Mouse (Mus musculus): Measurements from ENCODE around the gene Matk. TPM values are rescaled to one million over a fixed set of nuclear protein-coding genes. Genes with fewer than 3 reads are reported as not detected.

Matk gene
- total RNA-seq, 1 experiment = 0.85 TPM

GRCm38 (mm10) chr10:81300352-81300907 is 47.7 kb downstream of the Matk start:
- DNase-seq (ENCODE audit: low read depth, low spot score) = no peak
- H3K36me3 ChIP-seq (ENCODE audit: control insufficient read depth, insufficient read depth, low read length, poor library complexity, severe bottlenecking) = peaks cover 2% of the 10 kb centered on the region; the same call in 1 of the 2 replicates
- no peak overlapping the region for H3K27ac ChIP-seq (ENCODE audit: insufficient read depth, low read depth, low read length, poor library complexity, severe bottlenecking)
- in situ Hi-C loops (cut with MboI; ENCODE audit: low sequenced_read_pairs in 2 of 2, unreplicated experiment in 2 of 2) = no loop called here
- H3K9me3 ChIP-seq (ENCODE audit: control insufficient read depth, insufficient read depth, low read depth, low read length) = no peaks in the 10 kb centered on the region
- H3K9ac ChIP-seq (ENCODE audit: insufficient read depth, low read depth, low read length, poor library complexity, severe bottlenecking) = no peak overlapping the region
- peaks cover 0 to 19% of the 10 kb centered on the region in 2 experiments; a peak in 1 of 4 replicates for H3K4me1 ChIP-seq (ENCODE audit: control insufficient read depth in 2 of 2, insufficient read depth in 2 of 2, low read length in 2 of 2, poor library complexity in 1 of 2)
- H3K4me3 ChIP-seq (ENCODE audit: insufficient read depth in 1 of 2, low read depth in 1 of 2, low read length in 2 of 2, poor library complexity in 1 of 2, severe bottlenecking in 1 of 2) = no peak overlapping the region
- TF ChIP-seq HCFC1 (IDR thresholded peaks at IDR 0.05; ENCODE audit: borderline replicate concordance, insufficient read depth, low read length) (no peak), CHD2 (IDR thresholded peaks at IDR 0.05; ENCODE audit: low read depth, low read length) (no peak), MAFK (IDR thresholded peaks at IDR 0.05; ENCODE audit: insufficient read depth, low read depth, low read length) (no peak), ZC3H11A (IDR thresholded peaks at IDR 0.05; ENCODE audit: borderline replicate concordance, low read depth, low read length) (no peak), ZNF384 (IDR thresholded peaks at IDR 0.05; ENCODE audit: low read depth, low read length) (no peak)

- Histone ChIP-seq H3K4me3 (ENCODE audit: insufficient read depth in 1 of 2, low read depth in 1 of 2, low read length in 2 of 2, poor library complexity in 1 of 2, severe bottlenecking in 1 of 2) (no peak overlapping the region), H3K27ac (ENCODE audit: insufficient read depth, low read depth, low read length, poor library complexity, severe bottlenecking) (no peak overlapping the region), H3K4me1 (ENCODE audit: control insufficient read depth in 2 of 2, insufficient read depth in 2 of 2, low read length in 2 of 2, poor library complexity in 1 of 2) (peaks cover 0 to 19% of the 10 kb centered on the region in 2 experiments; a peak in 1 of 4 replicates), H3K36me3 (ENCODE audit: control insufficient read depth, insufficient read depth, low read length, poor library complexity, severe bottlenecking) (peaks cover 9% of the 10 kb centered on the region; the same call in 1 of the 2 replicates), H3K9ac (ENCODE audit: insufficient read depth, low read depth, low read length, poor library complexity, severe bottlenecking) (no peak overlapping the region), H3K9me3 (ENCODE audit: control insufficient read depth, insufficient read depth, low read depth, low read length) (no peaks in the 10 kb centered on the region)
- in situ Hi-C loops (cut with MboI; ENCODE audit: low sequenced_read_pairs in 2 of 2, unreplicated experiment in 2 of 2) = no loop called here
- TF ChIP-seq ZC3H11A (IDR thresholded peaks at IDR 0.05; ENCODE audit: borderline replicate concordance, low read depth, low read length) = no peak
- no peak for TF ChIP-seq HCFC1 (IDR thresholded peaks at IDR 0.05; ENCODE audit: borderline replicate concordance, insufficient read depth, low read length)
- TF ChIP-seq MAFK (IDR thresholded peaks at IDR 0.05; ENCODE audit: insufficient read depth, low read depth, low read length) = no peak
- no peak for TF ChIP-seq CHD2 (IDR thresholded peaks at IDR 0.05; ENCODE audit: low read depth, low read length)
- TF ChIP-seq ZNF384 (IDR thresholded peaks at IDR 0.05; ENCODE audit: low read depth, low read length) = no peak
- no peak for DNase-seq (ENCODE audit: low read depth, low spot score)
These were observed 48.6 kb downstream of the Matk start for GRCm38 (mm10) chr10:81301321-81301720.

- Histone ChIP-seq H3K36me3 (ENCODE audit: control insufficient read depth, insufficient read depth, low read length, poor library complexity, severe bottlenecking) (peaks cover 18% of the 10 kb centered on the region; the same call in 1 of the 2 replicates), H3K9me3 (ENCODE audit: control insufficient read depth, insufficient read depth, low read depth, low read length) (no peaks in the 10 kb centered on the region), H3K9ac (ENCODE audit: insufficient read depth, low read depth, low read length, poor library complexity, severe bottlenecking) (no peak overlapping the region), H3K27ac (ENCODE audit: insufficient read depth, low read depth, low read length, poor library complexity, severe bottlenecking) (no peak overlapping the region), H3K4me1 (ENCODE audit: control insufficient read depth in 2 of 2, insufficient read depth in 2 of 2, low read length in 2 of 2, poor library complexity in 1 of 2) (peaks cover 0 to 19% of the 10 kb centered on the region in 2 experiments; a peak in 1 of 4 replicates), H3K4me3 (ENCODE audit: insufficient read depth in 1 of 2, low read depth in 1 of 2, low read length in 2 of 2, poor library complexity in 1 of 2, severe bottlenecking in 1 of 2) (no peak overlapping the region)
- TF ChIP-seq HCFC1 (IDR thresholded peaks at IDR 0.05; ENCODE audit: borderline replicate concordance, insufficient read depth, low read length) (no peak), CHD2 (IDR thresholded peaks at IDR 0.05; ENCODE audit: low read depth, low read length) (no peak)
- in situ Hi-C loops (cut with MboI; ENCODE audit: low sequenced_read_pairs in 2 of 2, unreplicated experiment in 2 of 2) = no loop called here
- DNase-seq (ENCODE audit: low read depth, low spot score) = no peak
These were observed 49.6 kb downstream of the Matk start for GRCm38 (mm10) chr10:81302288-81302687.

GRCm38 (mm10) chr10:81302781-81303218 is 50.1 kb downstream of the Matk start:
- in situ Hi-C loops (cut with MboI; ENCODE audit: low sequenced_read_pairs in 2 of 2, unreplicated experiment in 2 of 2) = no loop called here
- H3K27ac ChIP-seq (ENCODE audit: insufficient read depth, low read depth, low read length, poor library complexity, severe bottlenecking) = no peak overlapping the region
- no peak overlapping the region for H3K4me3 ChIP-seq (ENCODE audit: insufficient read depth in 1 of 2, low read depth in 1 of 2, low read length in 2 of 2, poor library complexity in 1 of 2, severe bottlenecking in 1 of 2)
- H3K9ac ChIP-seq (ENCODE audit: insufficient read depth, low read depth, low read length, poor library complexity, severe bottlenecking) = no peak overlapping the region
- H3K4me1 ChIP-seq (ENCODE audit: control insufficient read depth in 2 of 2, insufficient read depth in 2 of 2, low read length in 2 of 2, poor library complexity in 1 of 2) = peaks cover 0 to 19% of the 10 kb centered on the region in 2 experiments; a peak in 1 of 4 replicates
- H3K36me3 ChIP-seq (ENCODE audit: control insufficient read depth, insufficient read depth, low read length, poor library complexity, severe bottlenecking) = peaks cover 23% of the 10 kb centered on the region
- no peak for DNase-seq (ENCODE audit: low read depth, low spot score)
- TF ChIP-seq HCFC1 (IDR thresholded peaks at IDR 0.05; ENCODE audit: borderline replicate concordance, insufficient read depth, low read length) = no peak
- no peak for TF ChIP-seq MAFK (IDR thresholded peaks at IDR 0.05; ENCODE audit: insufficient read depth, low read depth, low read length)
- TF ChIP-seq ZC3H11A (IDR thresholded peaks at IDR 0.05; ENCODE audit: borderline replicate concordance, low read depth, low read length) = no peak
- TF ChIP-seq ZNF384 (IDR thresholded peaks at IDR 0.05; ENCODE audit: low read depth, low read length) = no peak
- no peak for TF ChIP-seq CHD2 (IDR thresholded peaks at IDR 0.05; ENCODE audit: low read depth, low read length)
- H3K9me3 ChIP-seq (ENCODE audit: control insufficient read depth, insufficient read depth, low read depth, low read length) = no peaks in the 10 kb centered on the region

Data from ES-E14 (cell line).